Mouse (Mus musculus) heart, postnatal 0 days (tissue): ENCODE measurements around the gene Togaram1.

Experiments used
- CTCF ChIP-seq: IDR thresholded peaks from 2 replicates; pipeline ENCODE4 v1.5.1; 2016; ENCODE audit warnings: antibody characterized with exemption, control low read depth, low read depth
- EP300 ChIP-seq: IDR thresholded peaks from 2 replicates; pipeline ENCODE4 v1.6.1; 2016; ENCODE audit warnings: antibody characterized with exemption, low read depth

GRCm38 (mm10) chr12:65061082-65061481 lies 95.5 kb downstream of the Togaram1 start:
- TF ChIP-seq CTCF (no peak), EP300 (no peak)
